In genomic region chr14:74731221-74732078, GRCm38 (mm10) we compare ENCODE assay signal across 8 mouse cellular contexts. TPM values are rescaled to one million over a fixed set of nuclear protein-coding genes. Genes with fewer than 3 reads are reported as not detected.
DNase-seq lines count a peak whose midpoint lies in the region; ATAC-seq and TF ChIP-seq lines count a peak whose summit lies in the region.

No protein-coding gene starts in this region.

- H3K4me3 ChIP-seq in heart, embryonic 15.5 days, result peak overlapping the region; percentile 65
- H3K4me3 ChIP-seq in embryonic facial prominence, embryonic 15.5 days (replicated peaks), result peak overlapping the region; percentile 84
- peak overlapping the region; percentile 88 for H3K4me3 ChIP-seq in kidney, embryonic 15.5 days (replicated peaks)
- peak overlapping the region; percentile 85 for H3K4me3 ChIP-seq in midbrain, postnatal 0 days (ENCODE audit: low read depth, low read length)

- no peak for ATAC-seq in heart, embryonic 15.5 days (replicated peaks; ENCODE audit: insufficient number of reproducible peaks, insufficient read depth, low FRiP score, low read depth)
- ATAC-seq in embryonic facial prominence, embryonic 15.5 days (ENCODE audit: insufficient number of reproducible peaks, low FRiP score, low TSS enrichment, low read depth), result no peak; the same call in 1 of the 2 replicates
- ATAC-seq in kidney, embryonic 15.5 days (replicated peaks; ENCODE audit: low FRiP score), result no peak
- ATAC-seq in midbrain, postnatal 0 days (ENCODE audit: low FRiP score), result peak; percentile 39; the same call in 1 of the 2 replicates
- ATAC-seq in inflammation-experienced regulatory T-cells, adult 6 months, result no peak
- no peak for ATAC-seq in megakaryocyte progenitor cell, adult 5-6 weeks (replicated peaks; ENCODE audit: poor library complexity)

- peaks cover 17% of the 10 kb centered on the region for H3K4me1 ChIP-seq in heart, embryonic 15.5 days (replicated peaks)
- H3K4me1 ChIP-seq in embryonic facial prominence, embryonic 15.5 days, result peaks cover 6% of the 10 kb centered on the region
- H3K4me1 ChIP-seq in kidney, embryonic 15.5 days, result peaks cover 26% of the 10 kb centered on the region
- no peaks in the 10 kb centered on the region for H3K4me1 ChIP-seq in midbrain, postnatal 0 days (ENCODE audit: insufficient read depth, low read length)

- H3K36me3 ChIP-seq in heart, embryonic 15.5 days, result peaks cover 6% of the 10 kb centered on the region; the same call in 1 of the 2 replicates
- H3K36me3 ChIP-seq in embryonic facial prominence, embryonic 15.5 days, result peaks cover 8% of the 10 kb centered on the region; the same call in 1 of the 2 replicates
- H3K36me3 ChIP-seq in kidney, embryonic 15.5 days, result peaks cover 11% of the 10 kb centered on the region
- no peaks in the 10 kb centered on the region for H3K36me3 ChIP-seq in midbrain, postnatal 0 days (ENCODE audit: insufficient read depth, low read length)

- no peaks in the 10 kb centered on the region for H3K9me3 ChIP-seq in heart, embryonic 15.5 days (replicated peaks)
- H3K9me3 ChIP-seq in embryonic facial prominence, embryonic 15.5 days (replicated peaks), result no peaks in the 10 kb centered on the region
- H3K9me3 ChIP-seq in kidney, embryonic 15.5 days (replicated peaks), result no peaks in the 10 kb centered on the region
- no peaks in the 10 kb centered on the region for H3K9me3 ChIP-seq in midbrain, postnatal 0 days (ENCODE audit: low read length)

- peak overlapping the region; percentile 61 for H3K27ac ChIP-seq in heart, embryonic 15.5 days
- H3K27ac ChIP-seq in embryonic facial prominence, embryonic 15.5 days (replicated peaks), result 0 out of 2 replicates have a peak overlapping the region, but pooled peaks have one; percentile 48
- H3K27ac ChIP-seq in kidney, embryonic 15.5 days, result peak overlapping the region; percentile 95
- no peak overlapping the region; the same call in 1 of the 2 replicates for H3K27ac ChIP-seq in midbrain, postnatal 0 days (ENCODE audit: low read depth, low read length)

- H3K4me2 ChIP-seq in heart, embryonic 15.5 days, result peak overlapping the region; percentile 78
- peak overlapping the region; percentile 65 for H3K4me2 ChIP-seq in embryonic facial prominence, embryonic 15.5 days (replicated peaks)
- peak overlapping the region; percentile 66 for H3K4me2 ChIP-seq in kidney, embryonic 15.5 days
- H3K4me2 ChIP-seq in midbrain, postnatal 0 days (ENCODE audit: low read depth, low read length, poor library complexity, severe bottlenecking), result peak overlapping the region; percentile 83

- no peak for TF ChIP-seq CTCF in midbrain, postnatal 0 days (IDR thresholded peaks at IDR 0.05)

- DNase-seq in heart, postnatal 4 days, result no peak
- no peak for DNase-seq in midbrain, postnatal 0 days (ENCODE audit: low spot score)
- DNase-seq in cerebellum, postnatal 4 days (ENCODE audit: low spot score in 2 of 2), result no peak

- 29% methylated on average over 9 of the region's 9 CpGs for WGBS in heart, embryonic 15.5 days
- WGBS in embryonic facial prominence, embryonic 15.5 days, result 29% methylated on average over 9 of the region's 9 CpGs
- WGBS in kidney, embryonic 15.5 days, result 23% methylated on average over 9 of the region's 9 CpGs
- WGBS in midbrain, postnatal 0 days, result 32% methylated on average over 9 of the region's 9 CpGs

- H3K9ac ChIP-seq in heart, embryonic 15.5 days, result peak overlapping the region; percentile 48
- no peak overlapping the region for H3K9ac ChIP-seq in embryonic facial prominence, embryonic 15.5 days
- H3K9ac ChIP-seq in kidney, embryonic 15.5 days, result peak overlapping the region; percentile 39; the same call in 1 of the 2 replicates
- H3K9ac ChIP-seq in midbrain, postnatal 0 days (replicated peaks; ENCODE audit: low read length, poor library complexity, severe bottlenecking), result peak overlapping the region; percentile 83

- no peaks in the 10 kb centered on the region for H3K27me3 ChIP-seq in heart, embryonic 15.5 days
- H3K27me3 ChIP-seq in embryonic facial prominence, embryonic 15.5 days, result no peaks in the 10 kb centered on the region
- H3K27me3 ChIP-seq in kidney, embryonic 15.5 days, result no peaks in the 10 kb centered on the region
- H3K27me3 ChIP-seq in midbrain, postnatal 0 days (ENCODE audit: insufficient read depth, low read length), result no peaks in the 10 kb centered on the region

RNA-seq across cellular contexts. Expression of gene Esd, which starts 0.6 kb away (rescaled TPM):
- polyA plus RNA-seq in heart, embryonic 15.5 days (2015; fragmentation: Nextera tagmentation; extraction: Ambion mirVana), result 214 and 254 TPM in 2 replicates
- total RNA-seq in heart, postnatal 4 days (2021), result 100 to 1,000 TPM; 152 to 155 TPM
- 260 and 267 TPM in 2 replicates for polyA plus RNA-seq in embryonic facial prominence, embryonic 15.5 days (2015; fragmentation: Nextera tagmentation; extraction: Ambion mirVana)
- 424 and 425 TPM in 2 replicates for polyA plus RNA-seq in kidney, embryonic 15.5 days (2015; fragmentation: Nextera tagmentation; extraction: Ambion mirVana)
- 130 and 135 TPM in 2 replicates for total RNA-seq in midbrain, postnatal 0 days (2014; rRNA removed)
- polyA plus RNA-seq in midbrain, postnatal 0 days (2015; fragmentation: Nextera tagmentation; extraction: Ambion mirVana), result 192 and 195 TPM in 2 replicates
- 100 to 1,000 TPM; 198 to 289 (median 230) TPM for polyA plus RNA-seq in inflammation-experienced regulatory T-cells, adult 6 months (2017; shearing (Covaris generic))
- 221 and 234 TPM in 2 replicates for total RNA-seq in megakaryocyte progenitor cell, adult 5-6 weeks (2015)
- total RNA-seq in megakaryocyte progenitor cell, adult 5-6 weeks (2017), result 209 and 248 TPM in 2 replicates
